Mouse (Mus musculus) C2C12 (cell line): ENCODE measurements around the gene Ddx52.

Experiments
- CTCF ChIP-seq: IDR thresholded peaks from one replicate; pipeline ENCODE4 v1.5.1; 2011; ENCODE audit not compliant: control insufficient read depth, insufficient read depth, insufficient read length
- MAX ChIP-seq: IDR thresholded peaks from one replicate; pipeline ENCODE4 v1.6.1; 2011; ENCODE audit warnings: mild to moderate bottlenecking, control low read depth
- USF1 ChIP-seq: IDR thresholded peaks from one replicate; pipeline ENCODE4 v1.6.1; 2011; ENCODE audit warnings: low read depth, mild to moderate bottlenecking, control low read depth, moderate library complexity

GRCm38 (mm10) chr11:83991701-83992100 is 49.8 kb downstream of the Ddx52 start:
- TF ChIP-seq CTCF (no peak), MAX (no peak), USF1 (no peak)
